Mouse (Mus musculus) splenic B cell, adult 2 months (primary cell): ENCODE results near the gene Hivep3.

ENCODE experiments used
- DNase-seq: peaks from one replicate; pipeline ENCODE4 v3.0.0-alpha.2; 2011; ENCODE audit warnings: low read depth, low spot score
- H3K27me3 ChIP-seq: 2 replicates; pipeline ENCODE4 v1.6.1; 2012; ENCODE audit warnings: mild to moderate bottlenecking, low read length, moderate library complexity, mixed read lengths; ENCODE audit not compliant: control insufficient read depth, poor library complexity, insufficient read depth, severe bottlenecking
- H3K36me3 ChIP-seq: 2 replicates; pipeline ENCODE4 v1.6.1; 2012; ENCODE audit warnings: mild to moderate bottlenecking, low read length, moderate library complexity, mixed read lengths; ENCODE audit not compliant: control insufficient read depth, poor library complexity, insufficient read depth, severe bottlenecking

Gene Hivep3

DNA sequence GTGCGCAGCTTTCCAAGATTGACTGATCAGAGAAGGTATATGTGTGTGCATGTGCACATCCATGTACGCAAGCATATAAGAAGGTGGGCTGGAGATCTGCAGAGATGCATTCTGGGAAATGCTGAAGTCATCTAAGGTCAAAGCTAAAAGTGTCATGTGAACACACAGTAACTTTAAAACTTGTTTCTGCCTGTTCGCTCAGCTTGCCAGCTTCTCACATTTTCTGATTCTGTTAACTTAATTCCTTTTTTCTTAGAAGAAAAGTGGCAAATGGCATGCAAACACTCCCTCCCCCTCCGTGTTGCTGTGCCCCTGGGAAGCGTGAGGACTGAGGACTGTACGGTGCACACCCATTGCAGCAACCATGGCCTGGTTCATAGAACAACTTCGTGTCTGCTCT, 308.9 kb downstream of the Hivep3 start:
- Histone ChIP-seq H3K27me3 (no peaks in the 10 kb centered on the region), H3K36me3 (no peaks in the 10 kb centered on the region)
- DNase-seq: no peak

GRCm38 (mm10) chr4:120044612-120045011, 311.0 kb downstream of the Hivep3 start:
- no peaks in the 10 kb centered on the region for H3K36me3 ChIP-seq
- no peak for DNase-seq
- no peaks in the 10 kb centered on the region for H3K27me3 ChIP-seq

DNA sequence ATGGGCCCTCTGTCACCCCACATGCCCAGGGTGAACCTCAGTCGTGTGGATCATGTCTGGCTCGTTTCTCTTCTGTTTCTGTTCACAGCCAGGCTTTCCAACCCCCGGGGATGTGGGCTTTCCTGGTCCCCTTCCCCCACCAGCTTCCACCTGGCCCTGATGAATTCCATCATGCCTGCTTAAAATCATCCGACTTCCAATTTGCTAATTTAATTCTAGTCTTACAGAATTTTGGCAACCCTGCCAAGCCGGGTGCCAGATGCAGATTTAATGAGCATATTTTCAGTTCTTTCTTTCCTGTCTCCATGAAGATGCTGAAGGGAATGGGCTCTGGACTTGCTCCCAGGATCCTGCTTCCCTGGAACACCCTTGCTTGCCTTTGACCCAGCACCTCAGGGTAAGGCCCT, 311.6 kb downstream of the Hivep3 start:
- Histone ChIP-seq H3K36me3 (no peaks in the 10 kb centered on the region), H3K27me3 (no peaks in the 10 kb centered on the region)
- no peak for DNase-seq

DNA sequence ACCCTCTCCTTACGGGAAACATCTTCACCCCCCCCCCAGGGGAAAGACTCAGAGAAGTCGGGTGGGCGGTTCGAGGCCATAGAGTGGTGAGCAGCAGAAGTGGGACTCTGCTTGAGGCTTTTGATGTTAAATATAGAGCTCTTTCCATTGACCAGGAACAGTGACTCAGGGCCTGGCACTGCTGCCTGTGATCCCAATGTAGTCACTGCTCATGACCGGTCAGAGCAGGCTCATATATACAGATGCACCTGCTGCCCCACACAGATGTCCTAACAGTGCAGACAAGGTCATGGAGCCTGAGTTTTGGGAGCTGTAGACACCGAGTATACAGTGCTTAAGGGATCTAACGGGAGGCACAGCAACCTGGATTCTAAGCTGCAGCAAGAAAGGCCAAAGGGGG, 312.3 kb downstream of the Hivep3 start:
- H3K27me3 ChIP-seq: no peaks in the 10 kb centered on the region
- H3K36me3 ChIP-seq: no peaks in the 10 kb centered on the region
- no peak for DNase-seq

DNA sequence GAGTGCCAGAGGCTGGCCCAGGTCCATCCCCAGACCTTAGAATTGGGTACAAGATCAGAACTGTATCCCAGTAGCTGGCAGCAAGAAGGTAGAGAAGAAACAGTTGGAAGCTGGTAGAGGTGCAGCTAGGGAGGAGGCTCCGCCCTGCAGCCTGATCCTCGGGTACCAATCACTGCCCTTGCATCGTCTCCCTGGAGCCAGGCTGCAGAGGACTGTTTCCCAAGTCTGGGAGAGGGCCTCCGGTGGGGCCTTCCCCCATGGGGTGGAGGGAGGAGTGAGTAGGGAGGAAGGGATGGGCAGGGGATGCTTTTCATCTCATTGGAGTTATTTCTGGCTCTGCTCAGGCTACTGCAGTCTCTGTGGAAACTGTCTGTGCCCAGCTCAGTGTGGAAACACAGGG, 313.5 kb downstream of the Hivep3 start:
- DNase-seq: no peak
- no peaks in the 10 kb centered on the region for H3K27me3 ChIP-seq
- H3K36me3 ChIP-seq: no peaks in the 10 kb centered on the region

- Histone ChIP-seq H3K27me3 (no peaks in the 10 kb centered on the region), H3K36me3 (no peaks in the 10 kb centered on the region)
- no peak for DNase-seq
These were observed 314.7 kb downstream of the Hivep3 start for GRCm38 (mm10) chr4:120048274-120048673.

GRCm38 (mm10) chr4:120049857-120050256, 316.3 kb downstream of the Hivep3 start:
- DNase-seq: no peak
- Histone ChIP-seq H3K36me3 (no peaks in the 10 kb centered on the region), H3K27me3 (no peaks in the 10 kb centered on the region)

DNA sequence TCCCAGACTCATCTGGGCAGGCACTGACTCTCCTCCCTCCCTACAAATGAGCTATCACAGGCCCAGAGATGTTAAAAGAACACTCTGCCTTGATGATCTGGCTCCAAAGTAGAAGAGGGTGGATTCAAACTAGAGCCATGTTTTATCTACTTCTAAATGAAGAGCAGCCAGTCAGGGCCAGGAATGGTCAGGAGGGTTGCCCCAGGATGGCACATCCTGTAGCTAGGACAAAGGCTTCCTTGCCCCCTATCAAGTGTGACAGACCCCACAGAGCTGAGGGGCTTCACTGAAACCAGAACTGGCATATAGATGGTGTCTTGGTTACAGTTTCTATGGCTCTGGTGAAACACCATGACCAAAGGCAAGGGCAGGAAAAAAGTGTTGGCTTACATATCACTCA, 318.9 kb downstream of the Hivep3 start:
- DNase-seq: no peak
- Histone ChIP-seq H3K36me3 (no peaks in the 10 kb centered on the region), H3K27me3 (no peaks in the 10 kb centered on the region)

DNA sequence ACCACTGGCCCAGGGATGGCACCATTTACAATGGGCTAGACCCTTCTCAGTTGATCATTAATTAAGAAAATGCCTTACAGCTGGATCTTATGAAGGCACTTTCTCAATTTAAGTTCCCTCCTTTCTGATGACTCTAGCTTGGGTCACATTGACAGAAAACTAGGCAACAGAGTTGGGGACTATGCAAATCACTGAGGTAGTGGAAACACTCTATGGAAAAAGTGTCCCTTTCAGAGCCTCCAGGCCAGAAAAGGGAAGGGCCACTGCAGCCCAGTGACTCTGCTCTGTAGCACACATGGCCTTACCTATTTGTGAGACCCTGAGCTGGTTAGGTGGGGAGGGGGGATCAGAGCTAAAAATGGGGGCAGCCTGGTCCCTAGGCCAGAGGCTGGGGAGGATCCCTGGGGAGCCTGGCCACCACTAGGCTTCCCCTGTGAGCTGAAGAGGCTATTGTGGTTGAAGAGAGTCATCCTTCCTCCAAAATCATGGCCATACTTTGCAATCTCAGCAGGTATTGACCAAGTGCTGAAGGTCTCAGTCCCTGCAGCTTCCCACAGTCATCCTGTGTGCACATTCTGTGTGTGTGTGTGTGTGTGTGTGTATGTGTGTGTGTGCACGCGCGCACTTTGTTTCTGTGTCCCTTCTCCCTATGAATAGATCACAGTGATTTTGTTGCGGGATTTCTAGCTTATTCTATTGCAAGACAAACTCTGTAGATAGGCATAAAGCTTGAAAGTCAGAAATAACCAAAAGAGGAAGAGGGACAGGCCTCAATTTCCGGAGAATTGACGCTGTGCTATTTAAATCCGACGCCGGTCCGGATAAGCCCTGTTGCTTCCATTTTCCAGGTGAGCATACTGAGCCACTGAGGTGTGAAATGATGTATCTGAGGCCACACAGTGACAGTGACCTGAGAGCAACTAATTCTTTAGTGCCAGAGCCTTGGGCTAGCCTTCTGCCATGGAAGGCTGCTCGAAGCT, 319.7 kb downstream of the Hivep3 start:
- Histone ChIP-seq H3K27me3 (no peaks in the 10 kb centered on the region), H3K36me3 (no peaks in the 10 kb centered on the region)
- peak; percentile 86 for DNase-seq

GRCm38 (mm10) chr4:120054145-120054544, 320.6 kb downstream of the Hivep3 start:
- peak; percentile 86 for DNase-seq
- Histone ChIP-seq H3K36me3 (no peaks in the 10 kb centered on the region), H3K27me3 (no peaks in the 10 kb centered on the region)

GRCm38 (mm10) chr4:120056451-120056850, 322.9 kb downstream of the Hivep3 start:
- no peak for DNase-seq
- Histone ChIP-seq H3K27me3 (no peaks in the 10 kb centered on the region), H3K36me3 (no peaks in the 10 kb centered on the region)

- DNase-seq: peak; percentile 19
These were observed 323.9 kb downstream of the Hivep3 start for GRCm38 (mm10) chr4:120057529-120057928.

DNA sequence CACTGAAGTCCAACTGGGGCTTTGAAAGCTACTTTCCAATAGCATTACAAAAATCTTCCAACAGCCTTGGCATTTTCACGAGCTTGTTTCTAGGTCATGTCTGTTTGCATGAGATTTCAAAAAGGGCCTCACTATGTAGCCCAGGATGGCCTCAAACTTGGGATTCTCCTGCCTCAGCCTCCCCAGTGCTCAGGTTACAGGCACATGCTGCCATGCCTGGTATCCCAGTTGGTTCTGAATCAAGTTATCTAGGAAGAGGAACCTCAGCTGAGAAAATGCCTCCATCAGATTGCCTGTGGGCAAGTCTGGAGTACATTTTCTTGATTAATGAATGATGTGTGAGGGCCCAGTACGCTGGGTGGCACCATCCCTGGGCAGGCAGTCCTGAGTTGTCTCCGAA, 324.6 kb downstream of the Hivep3 start:
- DNase-seq: no peak
- H3K27me3 ChIP-seq: no peaks in the 10 kb centered on the region
- no peaks in the 10 kb centered on the region for H3K36me3 ChIP-seq

More at GRCm38 (mm10) chr4:120057529-120057928, 323.9 kb downstream of the Hivep3 start:
- H3K36me3 ChIP-seq: no peaks in the 10 kb centered on the region
- no peaks in the 10 kb centered on the region for H3K27me3 ChIP-seq

- no peaks in the 10 kb centered on the region for H3K36me3 ChIP-seq
- DNase-seq: no peak
- H3K27me3 ChIP-seq: no peaks in the 10 kb centered on the region
These were observed 325.2 kb downstream of the Hivep3 start for GRCm38 (mm10) chr4:120058794-120059193.

DNA sequence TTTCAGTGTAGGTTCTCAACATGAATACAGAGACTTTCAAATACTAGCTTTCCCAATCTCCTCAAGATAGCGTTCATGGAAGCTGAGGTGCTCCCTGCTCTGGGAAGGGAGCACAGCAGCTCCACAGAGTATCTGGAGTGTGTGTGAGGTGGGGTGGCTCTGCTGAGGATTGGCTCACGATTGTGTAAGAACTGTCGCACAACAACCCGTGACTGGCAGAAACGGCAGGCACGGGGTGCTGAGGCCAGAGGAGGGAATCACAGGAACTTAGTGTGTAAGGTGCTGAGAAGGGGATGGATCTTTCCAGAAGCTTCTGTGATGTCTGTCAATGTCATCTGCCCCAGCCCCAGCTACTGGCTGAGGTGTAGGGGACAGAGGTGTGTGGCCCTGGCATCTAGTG, 328.1 kb downstream of the Hivep3 start:
- Histone ChIP-seq H3K27me3 (no peaks in the 10 kb centered on the region), H3K36me3 (no peaks in the 10 kb centered on the region)
- no peak for DNase-seq
